Mouse (Mus musculus): ENCODE measurements at regions not wholly inside any gene's neighbourhood (a gene's known extent, or its start where the extent isn't known, plus 50 kb on each side); places are given as distances from the start of the nearest gene placed in this dataset.
A peak's percentile ranks its signal among the peaks of the same experiment; 100 is the strongest.

GRCm38 (mm10) chr4:149844971-149845370 is 70.9 kb upstream of the Slc25a33 start:
- no peak for DNase-seq (ENCODE audit: low read depth, low spot score)

GRCm38 (mm10) chr4:149843736-149844135 is 69.7 kb upstream of the Slc25a33 start:
- no peak for DNase-seq (ENCODE audit: low read depth, low spot score)

DNA sequence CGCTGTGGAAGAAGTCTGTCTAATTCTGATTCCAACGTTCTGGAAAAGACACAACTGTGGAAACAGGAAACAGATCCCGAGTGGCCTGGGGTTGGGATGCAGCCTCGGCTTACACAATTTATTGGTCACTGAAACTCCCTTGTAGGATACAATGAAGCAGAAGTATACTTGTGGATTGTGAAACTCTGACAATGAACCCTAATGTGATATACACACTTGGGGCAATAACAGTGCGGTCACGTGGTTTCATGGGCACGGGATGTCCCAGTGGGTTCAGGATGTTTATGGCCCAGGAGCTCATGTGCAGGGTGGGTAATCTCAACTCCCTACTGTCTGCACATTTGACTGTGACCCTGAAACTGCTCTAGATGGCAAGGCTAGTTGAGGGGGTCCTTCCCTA is 68.8 kb upstream of the Slc25a33 start:
- DNase-seq (ENCODE audit: low read depth, low spot score): no peak

- DNase-seq (ENCODE audit: low read depth, low spot score): peak; percentile 91
Measured at GRCm38 (mm10) chr4:149841856-149842255, 67.8 kb upstream of the Slc25a33 start.

DNA sequence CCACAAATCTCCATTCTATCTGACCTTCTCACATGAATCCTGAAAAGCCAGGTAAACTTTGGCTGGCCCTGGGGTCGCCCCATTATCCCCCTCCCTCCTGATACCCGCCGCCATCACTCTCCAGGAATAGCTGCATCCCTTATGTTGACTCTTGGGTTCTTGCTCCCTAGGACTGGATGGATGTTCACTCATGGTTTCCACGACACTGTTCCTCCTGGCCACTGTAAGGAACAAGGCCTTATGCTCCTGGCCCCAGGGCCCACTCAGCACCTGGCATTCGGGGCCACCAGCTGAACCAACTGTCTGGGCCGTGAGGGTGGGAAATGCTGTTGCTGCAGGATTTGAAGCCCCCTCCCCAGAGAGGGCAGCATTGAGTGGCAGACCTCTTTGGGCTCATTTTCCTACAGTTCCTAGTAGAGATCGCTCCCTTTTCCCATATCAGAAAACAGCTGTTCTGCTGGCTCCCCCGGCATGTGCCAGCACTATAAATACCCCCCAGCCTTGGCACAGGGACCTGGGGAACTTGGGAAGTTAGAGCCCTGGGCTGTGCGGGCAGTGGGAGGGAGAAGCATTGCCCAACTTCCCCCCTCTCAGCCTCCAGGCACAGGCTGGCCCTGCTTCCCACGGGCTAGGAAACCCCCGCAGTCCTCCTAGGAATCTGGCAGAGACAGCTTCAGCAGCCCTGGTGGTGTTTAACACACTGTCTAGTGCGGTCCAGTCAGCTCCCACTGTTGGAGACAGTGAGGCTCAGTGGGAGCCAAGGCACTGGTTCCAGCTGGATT is 66.6 kb upstream of the Slc25a33 start:
- DNase-seq (ENCODE audit: low read depth, low spot score): no peak

DNA sequence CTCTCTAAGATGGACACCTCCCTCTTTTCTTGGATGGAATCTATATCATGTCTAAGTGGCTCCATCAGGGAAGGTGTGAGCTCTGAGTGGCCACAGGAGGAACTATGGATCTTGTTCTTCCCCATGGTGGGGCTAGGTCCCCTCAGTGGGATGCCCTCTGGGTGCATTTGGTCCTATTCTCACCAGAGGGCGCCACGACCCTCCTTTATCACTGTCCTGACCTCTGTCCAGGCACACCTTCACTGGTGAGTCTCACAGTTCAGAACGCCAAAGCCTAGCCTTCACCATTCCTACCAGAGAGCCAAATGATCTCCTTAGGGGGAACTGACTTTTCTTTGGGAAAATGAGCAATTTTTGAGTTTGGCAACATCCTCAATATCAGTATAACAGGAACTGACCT is 64.6 kb upstream of the Slc25a33 start:
- peak; percentile 59 for DNase-seq (ENCODE audit: low read depth, low spot score)

DNA sequence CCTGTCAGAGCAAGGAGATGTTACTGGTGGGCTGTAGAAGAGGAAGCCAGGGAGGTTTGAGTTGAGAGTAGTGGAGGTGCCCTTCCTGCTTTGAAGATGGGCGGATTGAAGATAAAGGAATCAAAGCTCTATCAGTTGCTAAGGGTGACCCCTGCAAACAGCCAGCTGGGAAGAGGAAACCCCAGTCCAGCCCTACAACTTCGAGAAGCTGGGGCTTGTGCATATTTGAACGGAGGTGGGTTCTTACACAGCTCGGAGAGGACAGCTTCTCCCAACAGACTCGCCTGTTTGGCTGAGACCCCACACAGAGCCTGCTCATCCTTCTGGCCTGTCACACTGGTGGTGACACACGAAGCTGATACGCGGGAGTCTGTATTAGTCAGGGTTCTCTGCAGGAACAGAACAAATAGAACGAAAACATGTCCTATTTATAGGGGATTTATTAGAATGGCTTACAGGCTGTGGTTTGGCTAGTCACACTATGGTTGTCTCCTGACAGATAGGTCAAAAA is 60.6 kb upstream of the Slc25a33 start:
- no peak for DNase-seq (ENCODE audit: low read depth, low spot score)

DNA sequence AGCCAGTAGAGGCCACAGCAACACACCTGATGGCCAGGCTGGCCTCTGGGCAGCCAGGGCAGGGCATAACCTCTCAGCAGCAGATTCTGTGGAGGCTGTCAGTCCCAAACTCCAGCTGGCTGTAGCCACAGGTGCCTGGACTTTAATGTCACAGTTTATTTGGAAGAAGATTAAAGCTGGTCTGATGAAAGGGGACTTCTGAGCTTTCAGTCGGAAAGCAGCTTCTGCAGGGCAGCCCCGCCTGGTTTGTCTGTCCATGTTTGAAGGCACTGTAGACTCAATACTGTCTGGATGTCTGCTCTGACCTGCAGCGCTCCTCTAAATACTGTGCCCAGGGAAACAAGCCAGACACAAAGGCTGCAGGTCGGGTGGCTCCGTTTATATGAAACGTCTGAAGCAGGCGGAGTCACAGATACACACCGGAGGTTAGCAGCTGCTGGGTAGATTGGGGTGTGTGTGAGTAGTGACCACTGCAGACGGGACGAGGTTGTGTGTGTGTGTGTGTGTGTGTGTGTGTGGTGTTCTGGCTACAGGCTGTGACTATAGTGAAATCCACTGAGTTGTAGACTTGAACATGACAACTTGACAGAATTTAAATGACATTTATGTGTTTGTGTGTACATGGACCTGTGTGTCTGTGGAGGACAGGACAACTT is 58.5 kb upstream of the Slc25a33 start:
- DNase-seq (ENCODE audit: low read depth, low spot score): no peak

GRCm38 (mm10) chr4:149830551-149831192 is 56.6 kb upstream of the Slc25a33 start:
- no peak for DNase-seq (ENCODE audit: low read depth, low spot score)

GRCm38 (mm10) chr4:149829964-149830363 is 55.9 kb upstream of the Slc25a33 start:
- no peak for DNase-seq (ENCODE audit: low read depth, low spot score)

GRCm38 (mm10) chr4:149827784-149828183 is 53.7 kb upstream of the Slc25a33 start:
- no peak for DNase-seq (ENCODE audit: low read depth, low spot score)
